Mouse (Mus musculus): Measurements from ENCODE around the gene Cradd.

The Cradd gene

GRCm38 (mm10) chr10:95266983-95267382, 57.0 kb downstream of the Cradd start:
- no peak for DNase-seq

- no peak for DNase-seq
These were observed 57.7 kb downstream of the Cradd start for GRCm38 (mm10) chr10:95266041-95266762.

GRCm38 (mm10) chr10:95265576-95265975, 58.4 kb downstream of the Cradd start:
- DNase-seq, result no peak

- DNase-seq, result peak; percentile 51
These were observed 59.2 kb downstream of the Cradd start for GRCm38 (mm10) chr10:95264485-95265321.

GRCm38 (mm10) chr10:95262388-95262787, 61.5 kb downstream of the Cradd start:
- no peak for DNase-seq

GRCm38 (mm10) chr10:95261279-95261678, 62.7 kb downstream of the Cradd start:
- no peak for DNase-seq

GRCm38 (mm10) chr10:95260420-95260819, 63.5 kb downstream of the Cradd start:
- no peak for DNase-seq

- no peak for DNase-seq
These were observed 65.3 kb downstream of the Cradd start for GRCm38 (mm10) chr10:95258471-95259155.

GRCm38 (mm10) chr10:95257979-95258378, 66.0 kb downstream of the Cradd start:
- DNase-seq, result no peak

- DNase-seq, result no peak
These were observed 67.8 kb downstream of the Cradd start for GRCm38 (mm10) chr10:95256095-95256494.

- DNase-seq, result no peak
These were observed 68.8 kb downstream of the Cradd start for GRCm38 (mm10) chr10:95255018-95255680.

GRCm38 (mm10) chr10:95254453-95255001, 69.4 kb downstream of the Cradd start:
- no peak for DNase-seq

GRCm38 (mm10) chr10:95254046-95254445, 69.9 kb downstream of the Cradd start:
- DNase-seq, result no peak

- DNase-seq, result no peak
These were observed 72.3 kb downstream of the Cradd start for GRCm38 (mm10) chr10:95251674-95252073.

GRCm38 (mm10) chr10:95248362-95248761, 75.6 kb downstream of the Cradd start:
- DNase-seq, result no peak

GRCm38 (mm10) chr10:95246696-95247095, 77.2 kb downstream of the Cradd start:
- no peak for DNase-seq

- no peak for DNase-seq
These were observed 78.3 kb downstream of the Cradd start for GRCm38 (mm10) chr10:95245680-95245982.

GRCm38 (mm10) chr10:95244961-95245679, 78.8 kb downstream of the Cradd start:
- no peak for DNase-seq

GRCm38 (mm10) chr10:95239196-95240069, 84.5 kb downstream of the Cradd start:
- no peak for DNase-seq

- no peak for DNase-seq
These were observed 85.3 kb downstream of the Cradd start for GRCm38 (mm10) chr10:95238667-95239066.

GRCm38 (mm10) chr10:95236226-95236625, 87.7 kb downstream of the Cradd start:
- DNase-seq, result no peak

Data from right cerebral cortex, postnatal 4 days (tissue).